Mouse (Mus musculus) kidney, adult 2 months (tissue): ENCODE data around the gene Itga6. TPM values are rescaled to one million over a fixed set of nuclear protein-coding genes. Genes with fewer than 3 reads are reported as not detected.

Experiments used
- DNase-seq: peaks from one replicate; pipeline ENCODE4 v3.0.0; 2021
- H3K27ac ChIP-seq: fragments of 200-500 bp; 2 replicates; pipeline ENCODE4 v1.5.1; 2012; ENCODE audit warnings: low read depth, low read length, control low read depth, inconsistent platforms; ENCODE audit not compliant: insufficient read depth
- H3K27me3 ChIP-seq: fragments of 200-500 bp; replicated peaks from 2 replicates; pipeline ENCODE4 v1.6.1; 2012; ENCODE audit warnings: mild to moderate bottlenecking, moderate library complexity, low read length, inconsistent platforms; ENCODE audit not compliant: control insufficient read depth, insufficient read depth
- H3K36me3 ChIP-seq: fragments of 200-500 bp; 2 replicates; pipeline ENCODE4 v1.6.1; 2012; ENCODE audit warnings: mild to moderate bottlenecking, moderate library complexity, low read length, inconsistent platforms; ENCODE audit not compliant: control insufficient read depth, insufficient read depth
- H3K4me1 ChIP-seq: fragments of 200-500 bp; 2 replicates; pipeline ENCODE4 v1.6.1; 2011; ENCODE audit warnings: low read length; ENCODE audit not compliant: control insufficient read depth, insufficient read depth
- H3K4me3 ChIP-seq: fragments of 200-500 bp; 2 replicates; pipeline ENCODE4 v1.5.1; 2011; ENCODE audit warnings: mild to moderate bottlenecking, low read depth, low read length, control low read depth; ENCODE audit not compliant: insufficient read depth
- CTCF ChIP-seq: fragments of 200-500 bp; conservative IDR thresholded peaks from 2 replicates; pipeline ENCODE4 v1.5.1; 2011; ENCODE audit warnings: low read depth, mild to moderate bottlenecking, control low read depth, low read length, moderate library complexity, mixed read lengths; ENCODE audit not compliant: insufficient read depth, insufficient read length
- POLR2A ChIP-seq: fragments of 200-500 bp; IDR thresholded peaks from one replicate; pipeline ENCODE4 v1.6.1; 2011; ENCODE audit warnings: low read depth, low read length, control low read depth
- WGBS: fragments of 180-500 bp; shearing (Covaris S2); methylation state at CpG from one replicate; pipeline ENCODE4 v1.1.7; 2018; 5-methylcytosine and 5-hydroxymethylcytosine counted together
- polyA plus RNA-seq: library from polyadenylated mRNA; depleted of rRNA; stranded (reverse); fragments of >200 nt; gene quantifications from 2 replicates; pipeline ENCODE4 v1.2.3, GENCODE M21; 2012

The Itga6 gene
- polyA plus RNA-seq, 1 experiment: 58.7 TPM

GRCm38 (mm10) chr2:71790752-71791151 is 45.3 kb downstream of the Itga6 start:
- TF ChIP-seq POLR2A: no peak
- no peak for TF ChIP-seq CTCF
- Histone ChIP-seq H3K27ac (peak overlapping the region; percentile 54), H3K4me1 (peaks cover 59% of the 10 kb centered on the region), H3K36me3 (no peaks in the 10 kb centered on the region), H3K27me3 (no peaks in the 10 kb centered on the region), H3K4me3 (no peak overlapping the region)
- WGBS: 25% methylated on average over 5 of the region's 5 CpGs
- peak; percentile 92 for DNase-seq

DNA sequence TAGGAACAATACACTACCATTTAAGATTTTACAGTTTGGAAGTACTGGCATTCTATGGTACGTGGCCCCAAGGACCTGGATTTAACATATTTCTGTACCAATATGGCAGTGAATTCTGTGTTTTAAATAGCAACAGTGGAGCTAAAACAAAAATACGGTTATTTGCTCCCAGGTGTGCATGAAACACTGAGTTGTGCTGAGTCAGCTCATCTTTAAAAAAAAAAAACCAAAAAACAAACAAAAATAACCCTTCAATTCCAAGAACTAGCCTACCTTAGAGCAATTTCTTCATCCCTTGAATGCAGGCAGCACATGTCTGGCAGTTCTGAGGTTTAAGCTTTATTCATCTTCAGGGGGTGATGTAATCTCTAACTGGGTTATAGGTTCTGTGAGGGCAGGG is 45.8 kb downstream of the Itga6 start:
- TF ChIP-seq CTCF: no peak
- TF ChIP-seq POLR2A: no peak
- Histone ChIP-seq H3K27ac (0 out of 2 replicates have a peak overlapping the region, but pooled peaks have one; percentile 54), H3K4me3 (no peak overlapping the region), H3K27me3 (no peaks in the 10 kb centered on the region), H3K36me3 (no peaks in the 10 kb centered on the region), H3K4me1 (peaks cover 59% of the 10 kb centered on the region)
- 61% methylated on average over 2 of the region's 2 CpGs for WGBS
- DNase-seq: no peak

- no peak overlapping the region for H3K4me3 ChIP-seq
- H3K27ac ChIP-seq: no peak overlapping the region
These were observed 48.7 kb downstream of the Itga6 start for GRCm38 (mm10) chr2:71794139-71794538.

DNA sequence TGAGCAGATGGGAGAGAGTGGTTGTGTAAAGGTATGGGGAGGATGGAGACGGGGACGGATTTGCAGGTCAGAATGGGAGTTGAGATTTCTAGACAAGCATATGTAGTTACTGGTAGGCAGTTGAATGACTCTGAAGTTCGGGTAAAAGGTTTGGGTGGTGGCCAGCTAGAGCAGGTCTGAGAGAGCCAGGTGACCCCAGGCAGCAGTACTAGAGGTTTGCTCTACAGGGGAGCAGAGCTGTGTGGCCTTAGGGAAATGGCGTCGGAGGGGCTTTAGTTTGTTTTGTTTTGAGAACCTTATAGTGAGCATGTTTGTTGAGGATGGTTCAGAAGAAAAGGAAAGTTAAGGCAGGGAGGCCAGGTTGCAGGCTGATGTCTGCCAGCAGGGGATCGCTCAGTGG is 51.4 kb downstream of the Itga6 start:
- H3K27me3 ChIP-seq: no peaks in the 10 kb centered on the region
- DNase-seq: peak; percentile 54
- H3K4me3 ChIP-seq: no peak overlapping the region
- no peaks in the 10 kb centered on the region for H3K36me3 ChIP-seq
- peaks cover 54% of the 10 kb centered on the region for H3K4me1 ChIP-seq
- no peak overlapping the region for H3K27ac ChIP-seq
- 61% methylated on average over 6 of the region's 6 CpGs for WGBS
- TF ChIP-seq CTCF: no peak
- TF ChIP-seq POLR2A: no peak

More at GRCm38 (mm10) chr2:71794139-71794538, 48.7 kb downstream of the Itga6 start:
- WGBS: 36% methylated on average over 6 of the region's 6 CpGs
- H3K36me3 ChIP-seq: no peaks in the 10 kb centered on the region
- peak; percentile 59 for DNase-seq
- no peaks in the 10 kb centered on the region for H3K27me3 ChIP-seq
- peaks cover 57% of the 10 kb centered on the region for H3K4me1 ChIP-seq
- TF ChIP-seq CTCF (no peak), POLR2A (no peak)

GRCm38 (mm10) chr2:71800798-71801197 is 55.4 kb downstream of the Itga6 start:
- no peaks in the 10 kb centered on the region for H3K27me3 ChIP-seq
- H3K36me3 ChIP-seq: no peaks in the 10 kb centered on the region
- WGBS: 47% methylated on average over 6 of the region's 6 CpGs
- no peak for TF ChIP-seq POLR2A
- no peak for TF ChIP-seq CTCF
- DNase-seq: no peak
- no peak overlapping the region for H3K4me3 ChIP-seq
- 0 out of 2 replicates have a peak overlapping the region, but pooled peaks have one; percentile 5 for H3K27ac ChIP-seq
- H3K4me1 ChIP-seq: peaks cover 33% of the 10 kb centered on the region

GRCm38 (mm10) chr2:71801691-71802090 is 56.3 kb downstream of the Itga6 start:
- DNase-seq: peak; percentile 62
- no peaks in the 10 kb centered on the region for H3K27me3 ChIP-seq
- H3K27ac ChIP-seq: 0 out of 2 replicates have a peak overlapping the region, but pooled peaks have one; percentile 40
- no peak overlapping the region for H3K4me3 ChIP-seq
- WGBS: 42% methylated on average over 7 of the region's 7 CpGs
- peaks cover 37% of the 10 kb centered on the region for H3K4me1 ChIP-seq
- TF ChIP-seq POLR2A (no peak), CTCF (no peak)
- H3K36me3 ChIP-seq: no peaks in the 10 kb centered on the region

GRCm38 (mm10) chr2:71802131-71802530 is 56.7 kb downstream of the Itga6 start:
- no peak overlapping the region for H3K4me3 ChIP-seq
- no peak for TF ChIP-seq POLR2A
- no peak for TF ChIP-seq CTCF
- no peak for DNase-seq
- H3K36me3 ChIP-seq: no peaks in the 10 kb centered on the region
- peak overlapping the region; percentile 40; the same call in 1 of the 2 replicates for H3K27ac ChIP-seq
- WGBS: 44% methylated on average over 4 of the region's 4 CpGs
- H3K4me1 ChIP-seq: peaks cover 37% of the 10 kb centered on the region
- H3K27me3 ChIP-seq: no peaks in the 10 kb centered on the region
